Mouse (Mus musculus): Measurements from ENCODE around the gene Proser3. TPM values are rescaled to one million over a fixed set of nuclear protein-coding genes. Genes with fewer than 3 reads are reported as not detected.

The Proser3 gene
- polyA plus RNA-seq, 1 experiment from 2014 or later = 9.6 TPM

- peak overlapping the region; percentile 72 for H3K4me3 ChIP-seq
- WGBS = 79% methylated on average over 13 of the region's 13 CpGs
- H3K4me1 ChIP-seq = peaks cover 36% of the 10 kb centered on the region
- peak overlapping the region; percentile 98 for H3K4me2 ChIP-seq
- no peaks in the 10 kb centered on the region for H3K27me3 ChIP-seq (replicated peaks)
- peaks cover 45% of the 10 kb centered on the region for H3K36me3 ChIP-seq
- peak overlapping the region; percentile 90 for H3K9ac ChIP-seq
- no peak overlapping the region for H3K27ac ChIP-seq (replicated peaks)
- ATAC-seq (ENCODE audit: extremely low read depth, insufficient number of reproducible peaks, low FRiP score, low TSS enrichment) = no peak
- no peaks in the 10 kb centered on the region for H3K9me3 ChIP-seq
Observed at GRCm38 (mm10) chr7:30557901-30558514, 5.9 kb upstream of the Proser3 start.

DNA sequence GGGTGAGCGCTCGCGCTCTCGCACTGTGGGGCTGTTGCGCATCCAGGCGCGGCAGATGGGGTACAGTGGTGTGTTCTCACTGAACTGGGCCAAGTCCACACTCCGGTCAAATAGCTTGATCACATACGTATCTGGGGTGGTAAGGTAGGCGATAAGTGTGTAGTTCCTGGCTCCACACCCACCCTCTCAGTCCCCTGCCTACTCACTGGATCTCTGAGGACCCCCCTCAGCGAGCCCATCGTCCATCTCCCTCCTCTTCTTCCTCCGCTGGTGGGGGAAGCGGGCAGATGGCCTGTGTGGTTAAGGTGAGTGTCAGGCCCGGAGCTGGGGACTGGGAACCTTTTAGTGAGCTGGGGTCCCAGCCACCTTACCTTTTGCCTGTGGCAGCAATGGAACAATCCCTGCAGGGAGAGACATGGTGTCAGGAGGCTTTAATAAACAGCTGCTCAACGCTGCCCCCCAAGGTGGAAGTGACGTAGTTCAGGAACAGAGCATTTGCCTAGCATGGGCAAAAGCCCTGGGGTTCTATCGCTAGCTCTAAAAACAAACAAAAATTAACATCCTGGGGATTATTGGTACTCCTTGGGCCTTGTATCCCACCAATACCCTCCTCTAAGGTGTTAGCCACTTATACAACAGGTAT lies 4.9 kb upstream of the Proser3 start:
- Histone ChIP-seq H3K9ac (no peak overlapping the region), H3K4me2 (no peak overlapping the region), H3K27ac (replicated peaks) (no peak overlapping the region), H3K4me3 (no peak overlapping the region), H3K9me3 (no peaks in the 10 kb centered on the region), H3K4me1 (peaks cover 40% of the 10 kb centered on the region), H3K36me3 (peaks cover 45% of the 10 kb centered on the region), H3K27me3 (replicated peaks) (no peaks in the 10 kb centered on the region)
- 91% methylated on average over 18 of the region's 18 CpGs for WGBS
- no peak for ATAC-seq (ENCODE audit: extremely low read depth, insufficient number of reproducible peaks, low FRiP score, low TSS enrichment)

DNA sequence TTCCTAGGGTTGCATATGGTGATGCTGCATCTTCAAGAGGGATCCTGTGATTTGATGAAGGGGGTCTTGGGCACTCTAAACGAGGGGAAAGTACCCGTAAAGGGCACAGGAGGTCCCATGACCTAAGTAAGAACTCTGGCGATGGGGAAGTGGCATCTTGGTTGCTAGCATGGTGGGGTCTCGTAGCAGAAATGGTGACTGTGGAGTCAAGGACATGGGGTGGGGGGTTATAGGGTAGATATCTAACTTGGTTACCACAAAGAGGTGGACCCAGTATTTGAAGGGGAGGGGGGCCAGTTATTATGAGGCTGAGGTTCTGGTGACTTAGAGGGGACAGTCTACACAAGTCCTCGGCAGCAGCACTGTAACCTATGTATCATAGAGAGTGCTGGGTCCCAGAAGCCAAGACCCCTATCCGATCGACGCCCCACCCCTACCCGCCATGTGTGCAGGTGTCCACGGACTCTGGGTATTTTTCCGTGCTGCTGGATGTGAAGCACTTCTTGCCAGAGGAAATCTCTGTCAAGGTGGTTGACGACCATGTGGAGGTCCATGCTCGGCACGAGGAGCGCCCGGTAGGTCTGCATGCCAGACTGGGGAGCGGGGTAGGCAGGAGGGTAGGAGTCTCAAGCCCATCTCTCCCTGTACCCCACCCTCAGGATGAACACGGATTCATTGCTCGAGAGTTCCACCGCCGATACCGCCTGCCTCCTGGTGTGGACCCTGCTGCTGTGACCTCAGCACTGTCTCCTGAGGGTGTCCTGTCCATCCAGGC lies 1.9 kb upstream of the Proser3 start:
- peak overlapping the region; percentile 80 for H3K4me2 ChIP-seq
- H3K27me3 ChIP-seq (replicated peaks) = no peaks in the 10 kb centered on the region
- peaks cover 34% of the 10 kb centered on the region for H3K4me1 ChIP-seq
- peak overlapping the region; percentile 90 for H3K9ac ChIP-seq
- H3K36me3 ChIP-seq = peaks cover 47% of the 10 kb centered on the region
- peak overlapping the region; percentile 79 for H3K4me3 ChIP-seq
- 79% methylated on average over 22 of the region's 22 CpGs for WGBS
- ATAC-seq (ENCODE audit: extremely low read depth, insufficient number of reproducible peaks, low FRiP score, low TSS enrichment) = no peak
- no peaks in the 10 kb centered on the region for H3K9me3 ChIP-seq
- H3K27ac ChIP-seq (replicated peaks) = peak overlapping the region; percentile 96

DNA sequence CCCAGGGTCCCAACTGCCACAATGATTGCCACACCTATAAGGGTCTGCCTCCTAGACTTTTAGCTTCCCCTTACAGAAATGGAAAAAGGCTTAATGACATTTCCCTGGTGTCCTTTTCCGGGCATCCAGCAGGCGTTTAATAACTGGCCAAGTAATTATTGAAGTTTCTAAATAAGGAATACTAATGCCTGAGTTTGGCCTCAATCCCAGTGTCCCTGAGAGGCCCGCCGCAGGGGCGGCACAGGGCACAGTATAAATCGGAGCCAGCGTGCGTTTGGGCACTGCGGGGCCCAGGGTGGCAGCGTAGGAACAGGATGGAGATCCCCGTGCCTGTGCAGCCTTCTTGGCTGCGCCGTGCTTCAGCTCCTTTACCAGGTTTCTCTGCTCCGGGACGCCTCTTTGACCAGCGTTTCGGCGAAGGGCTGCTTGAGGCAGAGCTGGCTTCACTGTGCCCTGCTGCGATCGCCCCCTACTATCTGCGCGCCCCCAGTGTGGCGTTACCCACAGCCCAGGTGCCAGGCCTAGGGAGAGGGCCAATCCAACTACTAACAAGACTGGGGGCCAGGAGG lies 1.0 kb upstream of the Proser3 start:
- H3K4me1 ChIP-seq = peaks cover 25% of the 10 kb centered on the region
- peak overlapping the region; percentile 90 for H3K9ac ChIP-seq
- peak overlapping the region; percentile 80 for H3K4me2 ChIP-seq
- H3K36me3 ChIP-seq = peaks cover 55% of the 10 kb centered on the region
- H3K9me3 ChIP-seq = no peaks in the 10 kb centered on the region
- no peaks in the 10 kb centered on the region for H3K27me3 ChIP-seq (replicated peaks)
- H3K4me3 ChIP-seq = peak overlapping the region; percentile 79
- 3% methylated on average over 23 of the region's 23 CpGs for WGBS
- peak overlapping the region; percentile 96 for H3K27ac ChIP-seq (replicated peaks)
- ATAC-seq (ENCODE audit: extremely low read depth, insufficient number of reproducible peaks, low FRiP score, low TSS enrichment) = no peak

DNA sequence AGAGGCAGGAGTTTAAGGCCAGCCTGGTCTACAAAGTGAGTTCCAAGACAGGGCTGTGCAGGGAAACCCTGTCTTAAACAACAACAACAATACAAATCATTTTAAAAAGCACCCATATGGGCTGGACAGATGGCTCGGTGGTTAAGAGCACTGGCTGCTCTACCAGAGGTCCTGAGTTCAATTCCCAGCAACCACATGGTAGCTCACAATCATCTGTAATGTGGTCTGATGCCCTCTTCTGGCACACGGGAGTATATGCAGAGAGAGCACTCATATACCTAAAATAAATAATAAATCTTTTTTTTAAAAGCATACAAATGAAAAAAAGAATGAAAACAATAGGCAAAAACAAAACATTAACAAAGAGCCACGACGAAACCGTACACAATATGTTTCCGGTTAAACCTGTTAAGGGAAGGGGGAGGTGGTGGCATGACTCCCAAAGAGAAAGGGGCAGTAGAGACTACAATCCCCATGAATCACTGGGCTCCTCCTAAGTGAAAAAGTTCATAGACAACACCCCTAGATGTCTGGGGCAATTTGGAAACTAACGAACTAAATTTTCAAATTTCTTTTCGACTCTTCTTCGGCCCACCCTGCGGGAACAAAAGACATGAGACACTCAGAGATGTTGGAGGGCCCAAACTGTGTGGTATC lies 526 bp downstream of the Proser3 start:
- H3K36me3 ChIP-seq = peaks cover 56% of the 10 kb centered on the region
- 2% methylated on average over 10 of the region's 10 CpGs for WGBS
- peak; percentile 22; the same call in 1 of the 2 replicates for ATAC-seq (ENCODE audit: extremely low read depth, insufficient number of reproducible peaks, low FRiP score, low TSS enrichment)
- H3K9me3 ChIP-seq = no peaks in the 10 kb centered on the region
- H3K4me3 ChIP-seq = peak overlapping the region; percentile 79
- no peaks in the 10 kb centered on the region for H3K27me3 ChIP-seq (replicated peaks)
- peak overlapping the region; percentile 80 for H3K4me2 ChIP-seq
- peak overlapping the region; percentile 87 for H3K9ac ChIP-seq
- peak overlapping the region; percentile 96 for H3K27ac ChIP-seq (replicated peaks)
- H3K4me1 ChIP-seq = peaks cover 20% of the 10 kb centered on the region

DNA sequence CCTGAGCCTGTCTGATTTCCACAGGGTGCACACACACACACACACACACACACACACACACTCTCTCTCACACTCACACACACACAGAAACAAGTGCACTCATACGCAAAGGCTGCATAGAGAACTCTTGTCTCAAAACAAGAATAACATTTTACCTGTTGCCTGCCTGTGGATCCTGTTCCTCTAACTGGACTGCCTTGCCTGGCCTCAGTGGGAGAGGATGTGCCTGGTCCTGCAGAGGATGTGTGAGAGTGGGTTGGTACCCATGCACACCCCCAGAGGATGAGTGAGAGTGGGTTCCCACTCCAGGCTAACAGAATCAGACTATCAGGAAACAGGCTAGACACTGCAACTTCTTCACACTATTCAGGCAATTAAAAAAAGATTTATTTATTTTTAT lies 1.5 kb downstream of the Proser3 start:
- WGBS = 89% methylated on average over 1 of the region's 1 CpGs
- no peaks in the 10 kb centered on the region for H3K27me3 ChIP-seq (replicated peaks)
- H3K9ac ChIP-seq = no peak overlapping the region
- H3K27ac ChIP-seq (replicated peaks) = no peak overlapping the region
- H3K36me3 ChIP-seq = peaks cover 55% of the 10 kb centered on the region
- H3K9me3 ChIP-seq = no peaks in the 10 kb centered on the region
- peaks cover 20% of the 10 kb centered on the region for H3K4me1 ChIP-seq
- no peak overlapping the region for H3K4me3 ChIP-seq
- no peak for ATAC-seq (ENCODE audit: extremely low read depth, insufficient number of reproducible peaks, low FRiP score, low TSS enrichment)
- H3K4me2 ChIP-seq = no peak overlapping the region

- no peak for ATAC-seq (ENCODE audit: extremely low read depth, insufficient number of reproducible peaks, low FRiP score, low TSS enrichment)
- H3K27ac ChIP-seq (replicated peaks) = no peak overlapping the region
- WGBS = 63% methylated on average over 2 of the region's 2 CpGs
- no peak overlapping the region for H3K4me3 ChIP-seq
- H3K36me3 ChIP-seq = peaks cover 53% of the 10 kb centered on the region
- H3K27me3 ChIP-seq (replicated peaks) = no peaks in the 10 kb centered on the region
- H3K9ac ChIP-seq = no peak overlapping the region
- H3K4me1 ChIP-seq = peaks cover 20% of the 10 kb centered on the region
- no peaks in the 10 kb centered on the region for H3K9me3 ChIP-seq
- H3K4me2 ChIP-seq = no peak overlapping the region
Observed at GRCm38 (mm10) chr7:30549880-30550279, 2.2 kb downstream of the Proser3 start.

GRCm38 (mm10) chr7:30544327-30544726 lies 7.8 kb downstream of the Proser3 start:
- H3K27me3 ChIP-seq (replicated peaks) = no peaks in the 10 kb centered on the region
- no peaks in the 10 kb centered on the region for H3K9me3 ChIP-seq
- H3K4me3 ChIP-seq = no peak overlapping the region
- WGBS = 84% methylated on average over 2 of the region's 2 CpGs
- no peak for ATAC-seq (ENCODE audit: extremely low read depth, insufficient number of reproducible peaks, low FRiP score, low TSS enrichment)
- no peak overlapping the region for H3K9ac ChIP-seq
- H3K27ac ChIP-seq (replicated peaks) = no peak overlapping the region
- H3K4me2 ChIP-seq = no peak overlapping the region
- H3K36me3 ChIP-seq = peaks cover 83% of the 10 kb centered on the region
- no peaks in the 10 kb centered on the region for H3K4me1 ChIP-seq

DNA sequence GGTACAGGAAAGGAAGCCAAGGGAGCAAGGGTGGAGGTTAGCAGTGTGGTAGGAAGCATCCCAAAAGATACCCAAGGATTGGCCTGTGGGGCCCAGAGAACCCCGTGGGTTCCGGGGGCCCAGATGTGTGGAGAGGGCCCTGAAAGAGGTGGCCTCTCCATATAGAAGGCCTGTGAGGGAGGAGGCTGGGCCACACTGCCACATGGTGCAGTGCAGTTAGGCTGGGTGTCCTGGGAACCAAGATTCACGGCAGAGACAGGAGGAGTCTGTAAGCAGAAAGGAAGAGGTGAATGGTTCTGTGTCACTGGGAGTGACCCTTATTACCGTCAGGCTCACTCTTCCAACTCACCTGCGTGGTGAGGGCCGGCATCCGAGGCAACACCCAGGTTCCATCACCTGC lies 11.5 kb downstream of the Proser3 start:
- Histone ChIP-seq H3K4me3 (no peak overlapping the region), H3K36me3 (peaks cover 62% of the 10 kb centered on the region), H3K4me1 (peaks cover 3% of the 10 kb centered on the region), H3K9ac (no peak overlapping the region), H3K9me3 (no peaks in the 10 kb centered on the region), H3K27me3 (replicated peaks) (no peaks in the 10 kb centered on the region), H3K27ac (replicated peaks) (no peak overlapping the region), H3K4me2 (no peak overlapping the region)
- no peak; the same call in 1 of the 2 replicates for ATAC-seq (ENCODE audit: extremely low read depth, insufficient number of reproducible peaks, low FRiP score, low TSS enrichment)
- WGBS = 78% methylated on average over 7 of the region's 7 CpGs

GRCm38 (mm10) chr7:30534633-30535577 lies 17.2 kb downstream of the Proser3 start, which contains the start of gene Arhgap33:
Gene Arhgap33 (minus strand): TSS chr7:30535060.
- Histone ChIP-seq H3K9me3 (no peaks in the 10 kb centered on the region), H3K36me3 (peaks cover 46% of the 10 kb centered on the region), H3K27me3 (replicated peaks) (peaks cover 9% of the 10 kb centered on the region; the same call in 1 of the 2 replicates), H3K9ac (peak within 1 kb of the TSS; percentile 86), H3K4me3 (peak within 1 kb of the TSS; percentile 81), H3K4me2 (peak within 1 kb of the TSS; percentile 75), H3K27ac (replicated peaks) (peak within 1 kb of the TSS; percentile 32), H3K4me1 (peaks cover 38% of the 10 kb centered on the region)
- WGBS = under 1% methylated on average over 73 of the region's 84 CpGs
- peak; percentile 96 for ATAC-seq (ENCODE audit: extremely low read depth, insufficient number of reproducible peaks, low FRiP score, low TSS enrichment)
